Mouse (Mus musculus) heart, embryonic 14.5 days (tissue): ENCODE measurements at regions not wholly inside any gene's neighbourhood (a gene's known extent, or its start where the extent isn't known, plus 50 kb on each side); places are given as distances from the start of the nearest gene placed in this dataset.

Experiments used
- ATAC-seq: fragments of 200-750 bp; cut with Nextera tagmentation; 2 replicates; pipeline ENCODE4 v1.8.0; 2017; ENCODE audit warnings: low read depth, moderate TSS enrichment; ENCODE audit not compliant: insufficient number of reproducible peaks, insufficient read depth, low FRiP score
- H3K27ac ChIP-seq, 2 experiments: fragments of 200-500 bp in 1 of 2; fragments of 300-500 bp in 1 of 2; sonication (generic) in 1 of 2; replicated peaks in 1 of 2; 2 replicates each; pipeline ENCODE4 v1.5.1; 2012 to 2014; ENCODE audit warnings: low read depth in 2 of 2, low read length in 2 of 2, control low read depth in 1 of 2, mild to moderate bottlenecking in 1 of 2, mixed read lengths in 1 of 2; ENCODE audit not compliant: control insufficient read depth in 1 of 2, insufficient read depth in 1 of 2
- H3K27me3 ChIP-seq: fragments of 300-500 bp; sonication (generic); 2 replicates; pipeline ENCODE4 v1.6.1; 2014; ENCODE audit warnings: mild to moderate bottlenecking, low read length, control low read depth; ENCODE audit not compliant: control insufficient read depth, insufficient read depth
- H3K36me3 ChIP-seq: fragments of 300-500 bp; sonication (generic); 2 replicates; pipeline ENCODE4 v1.6.1; 2014; ENCODE audit warnings: mild to moderate bottlenecking, control low read depth, low read length, mixed read lengths; ENCODE audit not compliant: control insufficient read depth, insufficient read depth
- H3K4me1 ChIP-seq, 2 experiments: fragments of 200-500 bp in 1 of 2; fragments of 300-500 bp in 1 of 2; sonication (generic) in 1 of 2; 2 replicates each; pipeline ENCODE4 v1.6.1; 2012 to 2014; ENCODE audit warnings: low read length in 2 of 2, control low read depth in 1 of 2, mixed read lengths in 1 of 2; ENCODE audit not compliant: control insufficient read depth in 2 of 2, insufficient read depth in 2 of 2
- H3K4me2 ChIP-seq: fragments of 300-500 bp; sonication (generic); 2 replicates; pipeline ENCODE4 v1.6.1; 2014; ENCODE audit warnings: mild to moderate bottlenecking, low read length
- H3K4me3 ChIP-seq, 2 experiments: fragments of 200-500 bp in 1 of 2; fragments of 300-500 bp in 1 of 2; sonication (generic) in 1 of 2; 2 replicates each; pipeline ENCODE4 v1.5.1; 2012 to 2014; ENCODE audit warnings: low read length in 2 of 2, mild to moderate bottlenecking in 2 of 2, control low read depth in 1 of 2, low read depth in 1 of 2, moderate library complexity in 1 of 2; ENCODE audit not compliant: control insufficient read depth in 1 of 2, insufficient read depth in 1 of 2
- H3K9ac ChIP-seq: fragments of 300-500 bp; sonication (generic); 2 replicates; pipeline ENCODE4 v1.6.1; 2014; ENCODE audit warnings: mild to moderate bottlenecking, low read length
- H3K9me3 ChIP-seq: fragments of 300-500 bp; sonication (generic); 2 replicates; pipeline ENCODE4 v1.6.1; 2016; ENCODE audit warnings: low read length, control low read depth; ENCODE audit not compliant: control insufficient read depth
- WGBS: fragments of 180-500 bp; shearing (Covaris S2); extraction: QIAGEN DNeasy Blood & Tissue Kit; methylation state at CpG from one replicate; pipeline ENCODE4 v1.1.7; 2014; 5-methylcytosine and 5-hydroxymethylcytosine counted together

- no peak overlapping the region for H3K9ac ChIP-seq
- no peak overlapping the region for H3K4me3 ChIP-seq
- no peaks in the 10 kb centered on the region for H3K36me3 ChIP-seq
- H3K27ac ChIP-seq, result no peak overlapping the region
- 72% methylated on average over 9 of the region's 9 CpGs for WGBS
- no peak for ATAC-seq
- H3K4me2 ChIP-seq, result no peak overlapping the region
- peaks cover 15 to 19% of the 10 kb centered on the region in 2 experiments for H3K4me1 ChIP-seq
- no peaks in the 10 kb centered on the region for H3K27me3 ChIP-seq
- no peaks in the 10 kb centered on the region for H3K9me3 ChIP-seq
These were observed 142.2 kb downstream of the Trim33 start for GRCm38 (mm10) chr3:103421275-103421621.

GRCm38 (mm10) chr3:103422806-103423205 lies 143.7 kb downstream of the Trim33 start:
- H3K27me3 ChIP-seq, result no peaks in the 10 kb centered on the region
- no peak overlapping the region for H3K27ac ChIP-seq
- H3K4me2 ChIP-seq, result no peak overlapping the region
- H3K36me3 ChIP-seq, result no peaks in the 10 kb centered on the region
- H3K4me3 ChIP-seq, result no peak overlapping the region
- peaks cover 13 to 17% of the 10 kb centered on the region in 2 experiments for H3K4me1 ChIP-seq
- no peaks in the 10 kb centered on the region for H3K9me3 ChIP-seq
- H3K9ac ChIP-seq, result no peak overlapping the region
- no peak for ATAC-seq
- 83% methylated on average over 12 of the region's 12 CpGs for WGBS

- Histone ChIP-seq H3K4me2 (no peak overlapping the region), H3K9ac (no peak overlapping the region), H3K4me1 (peaks cover 13 to 17% of the 10 kb centered on the region in 2 experiments), H3K36me3 (no peaks in the 10 kb centered on the region), H3K4me3 (no peak overlapping the region), H3K27ac (no peak overlapping the region), H3K9me3 (no peaks in the 10 kb centered on the region), H3K27me3 (no peaks in the 10 kb centered on the region)
- ATAC-seq, result no peak
- WGBS, result 83% methylated on average over 4 of the region's 4 CpGs
These were observed 144.2 kb downstream of the Trim33 start for GRCm38 (mm10) chr3:103423290-103423689.

GRCm38 (mm10) chr3:103425812-103426430 lies 146.8 kb downstream of the Trim33 start:
- no peak overlapping the region for H3K4me2 ChIP-seq
- no peak overlapping the region for H3K9ac ChIP-seq
- H3K27me3 ChIP-seq, result no peaks in the 10 kb centered on the region
- H3K9me3 ChIP-seq, result no peaks in the 10 kb centered on the region
- WGBS, result 80% methylated on average over 19 of the region's 19 CpGs
- H3K4me3 ChIP-seq, result no peak overlapping the region
- H3K36me3 ChIP-seq, result no peaks in the 10 kb centered on the region
- peaks cover 0 to 3% of the 10 kb centered on the region in 2 experiments; a peak in 2 of 4 replicates for H3K4me1 ChIP-seq
- ATAC-seq, result no peak
- no peak overlapping the region for H3K27ac ChIP-seq

GRCm38 (mm10) chr3:103429227-103429788 lies 145.7 kb upstream of the Syt6 start:
- Histone ChIP-seq H3K9me3 (no peaks in the 10 kb centered on the region), H3K4me3 (no peak overlapping the region), H3K4me2 (no peak overlapping the region), H3K4me1 (peaks cover 3 to 6% of the 10 kb centered on the region in 2 experiments; a peak in 3 of 4 replicates), H3K27ac (no peak overlapping the region), H3K9ac (no peak overlapping the region), H3K36me3 (no peaks in the 10 kb centered on the region), H3K27me3 (no peaks in the 10 kb centered on the region)
- 21% methylated on average over 5 of the region's 5 CpGs for WGBS
- ATAC-seq, result no peak

- peaks cover 3 to 6% of the 10 kb centered on the region in 2 experiments; a peak in 3 of 4 replicates for H3K4me1 ChIP-seq
- no peaks in the 10 kb centered on the region for H3K27me3 ChIP-seq
- WGBS, result 51% methylated on average over 4 of the region's 4 CpGs
- no peak overlapping the region for H3K4me2 ChIP-seq
- no peak overlapping the region for H3K4me3 ChIP-seq
- H3K9ac ChIP-seq, result no peak overlapping the region
- H3K27ac ChIP-seq, result no peak overlapping the region
- no peak for ATAC-seq
- no peaks in the 10 kb centered on the region for H3K36me3 ChIP-seq
- no peaks in the 10 kb centered on the region for H3K9me3 ChIP-seq
These were observed 144.9 kb upstream of the Syt6 start for GRCm38 (mm10) chr3:103430131-103430530.

GRCm38 (mm10) chr3:103432254-103432653 lies 142.8 kb upstream of the Syt6 start:
- Histone ChIP-seq H3K9ac (no peak overlapping the region), H3K36me3 (no peaks in the 10 kb centered on the region), H3K4me3 (no peak overlapping the region), H3K9me3 (no peaks in the 10 kb centered on the region), H3K4me2 (no peak overlapping the region), H3K27ac (no peak overlapping the region), H3K4me1 (peaks cover 3 to 6% of the 10 kb centered on the region in 2 experiments; a peak in 3 of 4 replicates), H3K27me3 (no peaks in the 10 kb centered on the region)
- ATAC-seq, result no peak
- 40% methylated on average over 5 of the region's 5 CpGs for WGBS
